Mouse (Mus musculus): ENCODE results near the gene Mettl23. TPM values are rescaled to one million over a fixed set of nuclear protein-coding genes. Genes with fewer than 3 reads are reported as not detected.
A peak's percentile ranks its signal among the peaks of the same experiment; 100 is the strongest.
"Not testable (repeated sequence)": the region's sequence is repeated elsewhere in the genome, so short reads cannot be mapped to it uniquely, and the experiment has no call there.

Mettl23 gene
- polyA plus RNA-seq, 1 experiment, result 27.5 TPM

GRCm38 (mm10) chr11:116822626-116823025 is 20.5 kb upstream of the Mettl23 start:
- H3K27me3 ChIP-seq (ENCODE audit: control insufficient read depth, insufficient read depth, low read length, poor library complexity, severe bottlenecking), result no peaks in the 10 kb centered on the region
- H3K27ac ChIP-seq (ENCODE audit: insufficient read depth, low read length), result no peak overlapping the region
- TF ChIP-seq POLR2A (IDR thresholded peaks at IDR 0.05; ENCODE audit: insufficient read depth, low read length), result no peak
- TF ChIP-seq EP300 (IDR thresholded peaks at IDR 0.05; ENCODE audit: insufficient read depth, low read depth, low read length), result no peak
- no peak for TF ChIP-seq CTCF (IDR thresholded peaks at IDR 0.05; ENCODE audit: low read depth, low read length)
- H3K9me3 ChIP-seq (replicated peaks; ENCODE audit: control insufficient read depth, insufficient read depth, low read length, poor library complexity, severe bottlenecking), result no peaks in the 10 kb centered on the region
- H3K4me1 ChIP-seq (ENCODE audit: control insufficient read depth, insufficient read depth, low read length), result no peaks in the 10 kb centered on the region
- H3K4me3 ChIP-seq (ENCODE audit: low read depth, low read length), result no peak overlapping the region
- H3K36me3 ChIP-seq (ENCODE audit: control insufficient read depth, insufficient read depth, low read length, poor library complexity, severe bottlenecking), result no peaks in the 10 kb centered on the region
- H3K9ac ChIP-seq (ENCODE audit: low read depth, poor library complexity, severe bottlenecking), result no peak overlapping the region

GRCm38 (mm10) chr11:116823255-116823654 is 19.8 kb upstream of the Mettl23 start:
- Histone ChIP-seq H3K36me3 (ENCODE audit: control insufficient read depth, insufficient read depth, low read length, poor library complexity, severe bottlenecking) (no peaks in the 10 kb centered on the region), H3K4me1 (ENCODE audit: control insufficient read depth, insufficient read depth, low read length) (no peaks in the 10 kb centered on the region), H3K4me3 (ENCODE audit: low read depth, low read length) (no peak overlapping the region), H3K27me3 (ENCODE audit: control insufficient read depth, insufficient read depth, low read length, poor library complexity, severe bottlenecking) (no peaks in the 10 kb centered on the region), H3K9me3 (replicated peaks; ENCODE audit: control insufficient read depth, insufficient read depth, low read length, poor library complexity, severe bottlenecking) (no peaks in the 10 kb centered on the region), H3K27ac (ENCODE audit: insufficient read depth, low read length) (no peak overlapping the region), H3K9ac (ENCODE audit: low read depth, poor library complexity, severe bottlenecking) (no peak overlapping the region)
- TF ChIP-seq CTCF (IDR thresholded peaks at IDR 0.05; ENCODE audit: low read depth, low read length) (no peak), EP300 (IDR thresholded peaks at IDR 0.05; ENCODE audit: insufficient read depth, low read depth, low read length) (no peak), POLR2A (IDR thresholded peaks at IDR 0.05; ENCODE audit: insufficient read depth, low read length) (no peak)

- H3K9ac ChIP-seq (ENCODE audit: low read depth, poor library complexity, severe bottlenecking); H3K4me3 ChIP-seq (ENCODE audit: low read depth, low read length); H3K4me1 ChIP-seq (ENCODE audit: control insufficient read depth, insufficient read depth, low read length); H3K27me3 ChIP-seq (ENCODE audit: control insufficient read depth, insufficient read depth, low read length, poor library complexity, severe bottlenecking); H3K9me3 ChIP-seq (replicated peaks; ENCODE audit: control insufficient read depth, insufficient read depth, low read length, poor library complexity, severe bottlenecking); H3K27ac ChIP-seq (ENCODE audit: insufficient read depth, low read length); H3K36me3 ChIP-seq (ENCODE audit: control insufficient read depth, insufficient read depth, low read length, poor library complexity, severe bottlenecking): not testable (repeated sequence)
Observed at GRCm38 (mm10) chr11:116823885-116824284, 19.2 kb upstream of the Mettl23 start.

- H3K4me1 ChIP-seq (ENCODE audit: control insufficient read depth, insufficient read depth, low read length), result peaks cover 3% of the 10 kb centered on the region
- no peaks in the 10 kb centered on the region for H3K36me3 ChIP-seq (ENCODE audit: control insufficient read depth, insufficient read depth, low read length, poor library complexity, severe bottlenecking)
- H3K9ac ChIP-seq (ENCODE audit: low read depth, poor library complexity, severe bottlenecking), result no peak overlapping the region
- H3K27me3 ChIP-seq (ENCODE audit: control insufficient read depth, insufficient read depth, low read length, poor library complexity, severe bottlenecking), result no peaks in the 10 kb centered on the region
- TF ChIP-seq CTCF (IDR thresholded peaks at IDR 0.05; ENCODE audit: low read depth, low read length) (no peak), EP300 (IDR thresholded peaks at IDR 0.05; ENCODE audit: insufficient read depth, low read depth, low read length) (no peak), POLR2A (IDR thresholded peaks at IDR 0.05; ENCODE audit: insufficient read depth, low read length) (no peak)
- no peak overlapping the region for H3K27ac ChIP-seq (ENCODE audit: insufficient read depth, low read length)
- H3K4me3 ChIP-seq (ENCODE audit: low read depth, low read length), result no peak overlapping the region
- no peaks in the 10 kb centered on the region for H3K9me3 ChIP-seq (replicated peaks; ENCODE audit: control insufficient read depth, insufficient read depth, low read length, poor library complexity, severe bottlenecking)
Observed at GRCm38 (mm10) chr11:116825230-116825629, 17.8 kb upstream of the Mettl23 start.

- no peaks in the 10 kb centered on the region for H3K9me3 ChIP-seq (replicated peaks; ENCODE audit: control insufficient read depth, insufficient read depth, low read length, poor library complexity, severe bottlenecking)
- peaks cover 3% of the 10 kb centered on the region for H3K4me1 ChIP-seq (ENCODE audit: control insufficient read depth, insufficient read depth, low read length)
- no peaks in the 10 kb centered on the region for H3K27me3 ChIP-seq (ENCODE audit: control insufficient read depth, insufficient read depth, low read length, poor library complexity, severe bottlenecking)
- H3K36me3 ChIP-seq (ENCODE audit: control insufficient read depth, insufficient read depth, low read length, poor library complexity, severe bottlenecking), result no peaks in the 10 kb centered on the region
- TF ChIP-seq POLR2A (IDR thresholded peaks at IDR 0.05; ENCODE audit: insufficient read depth, low read length) (no peak), EP300 (IDR thresholded peaks at IDR 0.05; ENCODE audit: insufficient read depth, low read depth, low read length) (no peak), CTCF (IDR thresholded peaks at IDR 0.05; ENCODE audit: low read depth, low read length) (no peak)
- H3K9ac ChIP-seq (ENCODE audit: low read depth, poor library complexity, severe bottlenecking), result peak overlapping the region; percentile 61
- H3K4me3 ChIP-seq (ENCODE audit: low read depth, low read length), result peak overlapping the region; percentile 68
- no peak overlapping the region for H3K27ac ChIP-seq (ENCODE audit: insufficient read depth, low read length)
Observed at GRCm38 (mm10) chr11:116826550-116827504, 16.3 kb upstream of the Mettl23 start.

GRCm38 (mm10) chr11:116827534-116828165 is 15.4 kb upstream of the Mettl23 start, which contains the start of gene Mxra7:
TSS of gene Mxra7 (minus strand) at chr11:116828046.
- TF ChIP-seq POLR2A (IDR thresholded peaks at IDR 0.05; ENCODE audit: insufficient read depth, low read length) (no peak), CTCF (IDR thresholded peaks at IDR 0.05; ENCODE audit: low read depth, low read length) (no peak), EP300 (IDR thresholded peaks at IDR 0.05; ENCODE audit: insufficient read depth, low read depth, low read length) (no peak)
- Histone ChIP-seq H3K4me1 (ENCODE audit: control insufficient read depth, insufficient read depth, low read length) (peaks cover 6% of the 10 kb centered on the region), H3K36me3 (ENCODE audit: control insufficient read depth, insufficient read depth, low read length, poor library complexity, severe bottlenecking) (no peaks in the 10 kb centered on the region), H3K9me3 (replicated peaks; ENCODE audit: control insufficient read depth, insufficient read depth, low read length, poor library complexity, severe bottlenecking) (no peaks in the 10 kb centered on the region), H3K9ac (ENCODE audit: low read depth, poor library complexity, severe bottlenecking) (peak within 1 kb of the TSS; percentile 61), H3K4me3 (ENCODE audit: low read depth, low read length) (peak within 1 kb of the TSS; percentile 68), H3K27me3 (ENCODE audit: control insufficient read depth, insufficient read depth, low read length, poor library complexity, severe bottlenecking) (no peaks in the 10 kb centered on the region), H3K27ac (ENCODE audit: insufficient read depth, low read length) (no peak within 1 kb of the TSS)
